Mouse (Mus musculus): ENCODE results near the gene Ssh2. TPM values are rescaled to one million over a fixed set of nuclear protein-coding genes. Genes with fewer than 3 reads are reported as not detected.
"Not testable (repeated sequence)": the region's sequence is repeated elsewhere in the genome, so short reads cannot be mapped to it uniquely, and the experiment has no call there.

Gene Ssh2
- polyA plus RNA-seq, 1 experiment, result not detected

- H3K27ac ChIP-seq (ENCODE audit: insufficient read depth, low read depth, low read length), result no peak overlapping the region
- TF ChIP-seq POLR2A (IDR thresholded peaks at IDR 0.05; ENCODE audit: insufficient read depth, low read depth, low read length) (no peak), CTCF (IDR thresholded peaks at IDR 0.05; ENCODE audit: insufficient read depth, low read depth, low read length) (no peak)
- WGBS, result 87% methylated on average over 3 of the region's 3 CpGs
- H3K4me3 ChIP-seq (ENCODE audit: insufficient read depth, low read depth, low read length), result no peak overlapping the region
- H3K4me1 ChIP-seq (ENCODE audit: control insufficient read depth, insufficient read depth, low read length), result no peaks in the 10 kb centered on the region
These were observed 155.0 kb downstream of the Ssh2 start for GRCm38 (mm10) chr11:77371088-77371487.

- Histone ChIP-seq H3K4me1 (ENCODE audit: control insufficient read depth, insufficient read depth, low read length) (no peaks in the 10 kb centered on the region), H3K27ac (ENCODE audit: insufficient read depth, low read depth, low read length) (no peak overlapping the region), H3K4me3 (ENCODE audit: insufficient read depth, low read depth, low read length) (no peak overlapping the region)
- TF ChIP-seq CTCF (IDR thresholded peaks at IDR 0.05; ENCODE audit: insufficient read depth, low read depth, low read length), result no peak
- TF ChIP-seq POLR2A (IDR thresholded peaks at IDR 0.05; ENCODE audit: insufficient read depth, low read depth, low read length), result no peak
These were observed 155.6 kb downstream of the Ssh2 start for GRCm38 (mm10) chr11:77371696-77372095.

DNA sequence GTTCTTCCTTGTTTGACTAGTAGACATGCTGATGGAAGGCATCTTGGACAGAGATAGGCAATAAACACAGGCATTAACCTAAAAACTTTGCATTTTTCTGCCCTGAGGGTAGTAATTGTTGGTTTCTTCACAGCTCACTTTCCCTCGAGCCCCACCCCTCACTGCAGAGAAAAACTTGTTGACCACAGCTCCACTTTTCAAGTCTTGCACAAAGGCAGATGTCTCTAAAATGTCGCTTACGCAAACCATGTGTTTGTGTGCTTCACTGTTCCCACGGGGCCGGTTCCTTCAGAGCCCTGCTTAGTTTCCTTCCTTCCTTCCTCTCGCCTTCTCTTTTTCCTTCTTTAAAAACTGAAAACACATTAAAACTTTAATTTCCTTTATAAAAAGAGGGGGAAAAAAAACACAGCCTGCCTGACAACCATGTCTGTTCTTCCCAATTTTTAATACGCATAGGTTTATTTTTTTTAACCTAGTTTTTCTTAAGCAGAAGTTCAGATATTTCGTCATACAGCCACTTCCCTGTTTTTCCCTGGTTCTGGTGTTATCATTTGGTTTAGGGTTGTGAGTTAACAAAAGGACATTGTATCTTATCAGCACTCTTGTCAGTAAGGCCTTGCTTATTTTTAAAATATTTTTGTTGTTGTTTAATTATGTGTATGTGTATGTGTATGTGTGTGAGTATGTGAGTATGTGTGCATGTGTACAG is 156.3 kb downstream of the Ssh2 start:
- H3K4me1 ChIP-seq (ENCODE audit: control insufficient read depth, insufficient read depth, low read length), result no peaks in the 10 kb centered on the region
- no peak for TF ChIP-seq CTCF (IDR thresholded peaks at IDR 0.05; ENCODE audit: insufficient read depth, low read depth, low read length)
- TF ChIP-seq POLR2A (IDR thresholded peaks at IDR 0.05; ENCODE audit: insufficient read depth, low read depth, low read length), result no peak
- H3K27ac ChIP-seq (ENCODE audit: insufficient read depth, low read depth, low read length), result no peak overlapping the region
- H3K4me3 ChIP-seq (ENCODE audit: insufficient read depth, low read depth, low read length), result no peak overlapping the region
- WGBS, result 62% methylated on average over 8 of the region's 8 CpGs

DNA sequence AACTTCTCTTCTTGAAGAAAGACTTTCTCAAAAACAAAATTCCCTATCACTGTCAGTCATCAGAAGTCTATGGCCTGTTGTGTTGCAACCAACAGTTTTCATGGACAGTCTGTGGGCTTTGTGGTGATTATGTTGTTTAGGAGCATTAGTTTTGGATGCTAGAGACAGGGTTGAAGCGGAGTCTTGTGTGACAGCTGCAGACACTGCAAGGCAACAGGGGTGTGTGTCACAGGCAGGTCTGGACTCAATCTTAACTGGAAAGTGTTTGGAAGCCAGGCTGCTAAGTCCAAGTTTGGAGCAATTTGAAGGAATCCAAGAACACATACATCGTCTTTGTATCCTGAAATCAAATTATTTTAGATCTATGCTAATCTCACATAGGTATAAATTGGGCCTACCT is 162.5 kb downstream of the Ssh2 start:
- Histone ChIP-seq H3K4me3 (ENCODE audit: insufficient read depth, low read depth, low read length) (no peak overlapping the region), H3K27ac (ENCODE audit: insufficient read depth, low read depth, low read length) (no peak overlapping the region), H3K4me1 (ENCODE audit: control insufficient read depth, insufficient read depth, low read length) (no peaks in the 10 kb centered on the region)
- 97% methylated on average over 2 of the region's 2 CpGs for WGBS
- TF ChIP-seq POLR2A (IDR thresholded peaks at IDR 0.05; ENCODE audit: insufficient read depth, low read depth, low read length), result no peak
- TF ChIP-seq CTCF (IDR thresholded peaks at IDR 0.05; ENCODE audit: insufficient read depth, low read depth, low read length), result no peak

- H3K27ac ChIP-seq (ENCODE audit: insufficient read depth, low read depth, low read length), result no peak overlapping the region
- H3K4me3 ChIP-seq (ENCODE audit: insufficient read depth, low read depth, low read length), result no peak overlapping the region
- no peaks in the 10 kb centered on the region for H3K4me1 ChIP-seq (ENCODE audit: control insufficient read depth, insufficient read depth, low read length)
- WGBS, result 92% methylated on average over 3 of the region's 3 CpGs
- TF ChIP-seq CTCF (IDR thresholded peaks at IDR 0.05; ENCODE audit: insufficient read depth, low read depth, low read length) (no peak), POLR2A (IDR thresholded peaks at IDR 0.05; ENCODE audit: insufficient read depth, low read depth, low read length) (no peak)
These were observed 165.1 kb downstream of the Ssh2 start for GRCm38 (mm10) chr11:77381174-77381573.

GRCm38 (mm10) chr11:77384151-77384550 is 168.1 kb downstream of the Ssh2 start:
- TF ChIP-seq CTCF (IDR thresholded peaks at IDR 0.05; ENCODE audit: insufficient read depth, low read depth, low read length) (no peak), POLR2A (IDR thresholded peaks at IDR 0.05; ENCODE audit: insufficient read depth, low read depth, low read length) (no peak)
- WGBS, result 86% methylated on average over 3 of the region's 3 CpGs
- H3K4me3 ChIP-seq (ENCODE audit: insufficient read depth, low read depth, low read length), result no peak overlapping the region
- no peaks in the 10 kb centered on the region for H3K4me1 ChIP-seq (ENCODE audit: control insufficient read depth, insufficient read depth, low read length)
- H3K27ac ChIP-seq (ENCODE audit: insufficient read depth, low read depth, low read length), result no peak overlapping the region

GRCm38 (mm10) chr11:77385706-77386690 is 169.9 kb downstream of the Ssh2 start:
- H3K27ac ChIP-seq (ENCODE audit: insufficient read depth, low read depth, low read length), result no peak overlapping the region
- H3K4me1 ChIP-seq (ENCODE audit: control insufficient read depth, insufficient read depth, low read length), result no peaks in the 10 kb centered on the region
- TF ChIP-seq POLR2A (IDR thresholded peaks at IDR 0.05; ENCODE audit: insufficient read depth, low read depth, low read length), result no peak
- TF ChIP-seq CTCF (IDR thresholded peaks at IDR 0.05; ENCODE audit: insufficient read depth, low read depth, low read length), result no peak
- no peak overlapping the region for H3K4me3 ChIP-seq (ENCODE audit: insufficient read depth, low read depth, low read length)
- 34% methylated on average over 3 of the region's 3 CpGs for WGBS

DNA sequence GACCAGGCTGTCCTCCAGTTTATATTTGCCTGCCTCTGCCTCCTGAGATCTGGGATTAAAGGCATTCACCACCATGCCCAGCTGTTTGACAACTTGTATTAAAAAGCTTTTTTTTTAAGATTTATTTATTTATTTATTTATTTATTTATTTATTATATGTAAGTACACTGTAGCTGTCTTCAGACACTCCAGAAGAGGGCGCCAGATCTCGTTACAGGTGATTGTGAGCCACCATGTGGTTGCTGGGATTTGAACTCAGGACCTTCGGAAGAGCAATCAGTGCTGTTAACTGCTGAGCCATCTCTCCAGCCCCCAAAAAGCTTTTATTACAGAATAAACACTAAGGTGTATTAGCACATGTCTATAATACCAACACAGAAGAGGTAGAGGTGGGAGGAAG is 172.1 kb downstream of the Ssh2 start:
- H3K4me3 ChIP-seq (ENCODE audit: insufficient read depth, low read depth, low read length); H3K27ac ChIP-seq (ENCODE audit: insufficient read depth, low read depth, low read length); H3K4me1 ChIP-seq (ENCODE audit: control insufficient read depth, insufficient read depth, low read length): not testable (repeated sequence)
- 79% methylated on average over 3 of the region's 3 CpGs for WGBS

DNA sequence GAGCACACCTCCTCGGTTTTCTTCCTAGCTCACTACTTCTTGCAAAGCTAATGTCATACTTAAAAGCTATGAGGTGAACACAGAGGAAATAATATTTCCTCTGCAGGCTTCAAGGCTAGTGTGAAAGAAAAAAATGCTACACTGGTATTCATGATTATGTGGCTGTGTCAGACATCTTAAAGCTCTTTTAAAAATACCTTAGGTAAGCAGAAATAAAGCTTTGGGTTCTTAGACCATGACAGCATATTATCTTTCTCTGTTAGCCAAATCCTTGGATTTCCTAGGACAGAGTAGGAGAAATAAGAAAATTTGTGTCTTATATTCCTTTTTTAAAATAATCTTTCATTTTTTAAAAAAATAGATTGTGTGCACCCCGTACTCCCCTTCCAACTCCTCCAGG is 179.5 kb downstream of the Ssh2 start:
- peaks cover 3% of the 10 kb centered on the region; the same call in 1 of the 2 replicates for H3K4me1 ChIP-seq (ENCODE audit: control insufficient read depth, insufficient read depth, low read length)
- H3K4me3 ChIP-seq (ENCODE audit: insufficient read depth, low read depth, low read length), result no peak overlapping the region
- no peak overlapping the region for H3K27ac ChIP-seq (ENCODE audit: insufficient read depth, low read depth, low read length)
- TF ChIP-seq POLR2A (IDR thresholded peaks at IDR 0.05; ENCODE audit: insufficient read depth, low read depth, low read length), result no peak
- no peak for TF ChIP-seq CTCF (IDR thresholded peaks at IDR 0.05; ENCODE audit: insufficient read depth, low read depth, low read length)
- 90% methylated on average over 2 of the region's 2 CpGs for whole genome bisulfite sequencing
